Mouse (Mus musculus) MEL (cell line): ENCODE measurements at regions not wholly inside any gene's neighbourhood (a gene's known extent, or its start where the extent isn't known, plus 50 kb on each side); places are given as distances from the start of the nearest gene placed in this dataset.

Source experiments
- DNase-seq: peaks from one replicate; pipeline ENCODE4 v3.0.0; 2011; ENCODE audit warnings: low read depth, low spot score
- H3K27ac ChIP-seq: 2 replicates; pipeline ENCODE4 v1.5.1; 2012; ENCODE audit warnings: low read depth, mild to moderate bottlenecking, control low read depth, low read length, moderate library complexity; ENCODE audit not compliant: control insufficient read depth
- H3K27me3 ChIP-seq, 2 experiments: fragments of 150-350 bp in 1 of 2; sonication (generic) in 1 of 2; 2 replicates each; pipeline ENCODE4 v1.6.1; 2012; ENCODE audit warnings: low read length in 2 of 2, mild to moderate bottlenecking in 2 of 2, improper control_type of control experiment in 1 of 2, moderate library complexity in 1 of 2; ENCODE audit not compliant: insufficient read depth in 2 of 2, control insufficient read depth in 1 of 2
- H3K36me3 ChIP-seq, 2 experiments: 2 replicates each; pipeline ENCODE4 v1.6.1; 2012 to 2014; ENCODE audit warnings: low read length in 2 of 2, improper control_type of control experiment in 1 of 2, inconsistent platforms in 1 of 2, mild to moderate bottlenecking in 1 of 2; ENCODE audit not compliant: insufficient read depth in 2 of 2, control insufficient read depth in 1 of 2
- H3K4me1 ChIP-seq, 2 experiments: fragments of 150-350 bp in 1 of 2; sonication (generic) in 1 of 2; 2 replicates each; pipeline ENCODE4 v1.6.1; 2012; ENCODE audit warnings: low read length in 2 of 2, improper control_type of control experiment in 1 of 2, mild to moderate bottlenecking in 1 of 2; ENCODE audit not compliant: insufficient read depth in 2 of 2, control insufficient read depth in 1 of 2
- H3K4me3 ChIP-seq, 2 experiments: fragments of 150-350 bp in 1 of 2; sonication (generic) in 1 of 2; 2 replicates each; pipeline ENCODE4 v1.5.1; 2012; ENCODE audit warnings: low read depth in 2 of 2, low read length in 2 of 2, mild to moderate bottlenecking in 2 of 2, moderate library complexity in 2 of 2, control low read depth in 1 of 2, improper control_type of control experiment in 1 of 2; ENCODE audit not compliant: control insufficient read depth in 1 of 2, insufficient read depth in 1 of 2
- H3K79me2 ChIP-seq: 2 replicates; pipeline ENCODE4 v1.6.1; 2012; ENCODE audit warnings: mild to moderate bottlenecking, low read length, moderate library complexity; ENCODE audit not compliant: control insufficient read depth, poor library complexity, insufficient read depth
- H3K9ac ChIP-seq: 2 replicates; pipeline ENCODE4 v1.6.1; 2012; ENCODE audit warnings: low read depth, mild to moderate bottlenecking, control low read depth, low read length, moderate library complexity; ENCODE audit not compliant: control insufficient read depth, poor library complexity, severe bottlenecking
- H3K9me3 ChIP-seq: fragments of 150-350 bp; sonication (generic); replicated peaks from 2 replicates; pipeline ENCODE4 v1.6.1; 2012; ENCODE audit warnings: mild to moderate bottlenecking, low read length, improper control_type of control experiment, moderate library complexity; ENCODE audit not compliant: insufficient read depth
- BHLHE40 ChIP-seq: IDR thresholded peaks from 2 replicates; pipeline ENCODE4 v1.6.1; 2012; ENCODE audit warnings: low read depth, mild to moderate bottlenecking, inconsistent platforms, low read length, improper control_type of control experiment, borderline replicate concordance
- CHD2 ChIP-seq: IDR thresholded peaks from 2 replicates; pipeline ENCODE4 v1.6.1; 2011; ENCODE audit warnings: low read length, improper control_type of control experiment
- E2F4 ChIP-seq: IDR thresholded peaks from 2 replicates; pipeline ENCODE4 v1.6.1; 2011; ENCODE audit warnings: low read depth, low read length, improper control_type of control experiment, borderline replicate concordance
- ELF1 ChIP-seq: IDR thresholded peaks from 2 replicates; pipeline ENCODE4 v1.6.1; 2014; ENCODE audit warnings: low read depth, mild to moderate bottlenecking, inconsistent platforms, low read length, improper control_type of control experiment, moderate library complexity
- EP300 ChIP-seq, 2 experiments: IDR thresholded peaks; 2 replicates each; pipeline ENCODE4 v1.6.1; 2011; ENCODE audit warnings: improper control_type of control experiment in 2 of 2, low read length in 2 of 2, low read depth in 1 of 2, mild to moderate bottlenecking in 1 of 2
- ETS1 ChIP-seq: IDR thresholded peaks from 2 replicates; pipeline ENCODE4 v1.6.1; 2012; ENCODE audit warnings: low read depth, mild to moderate bottlenecking, inconsistent platforms, low read length, improper control_type of control experiment, moderate library complexity
- GABPA ChIP-seq: IDR thresholded peaks from 2 replicates; pipeline ENCODE4 v1.6.1; 2012; ENCODE audit warnings: low read depth, mild to moderate bottlenecking, inconsistent platforms, low read length, improper control_type of control experiment, moderate library complexity
- GATA1 ChIP-seq: IDR thresholded peaks from 2 replicates; pipeline ENCODE4 v1.6.1; 2011; ENCODE audit warnings: low read depth, low read length, improper control_type of control experiment
- HCFC1 ChIP-seq: IDR thresholded peaks from 2 replicates; pipeline ENCODE4 v1.6.1; 2012; ENCODE audit warnings: low read depth, mild to moderate bottlenecking, inconsistent platforms, low read length, improper control_type of control experiment, moderate library complexity
- JUND ChIP-seq: IDR thresholded peaks from 2 replicates; pipeline ENCODE4 v1.6.1; 2011; ENCODE audit warnings: low read depth, mild to moderate bottlenecking, improper control_type of control experiment, low read length
- KAT2A ChIP-seq: conservative IDR thresholded peaks from 2 replicates; pipeline ENCODE4 v1.6.1; 2012; ENCODE audit warnings: low read depth, low read length, improper control_type of control experiment, inconsistent platforms
- MAFK ChIP-seq: IDR thresholded peaks from 2 replicates; pipeline ENCODE4 v1.6.1; 2011; ENCODE audit warnings: low read depth, mild to moderate bottlenecking, low read length, improper control_type of control experiment, borderline replicate concordance
- MAZ ChIP-seq: IDR thresholded peaks from 2 replicates; pipeline ENCODE4 v1.6.1; 2012; ENCODE audit warnings: low read depth, mild to moderate bottlenecking, inconsistent platforms, low read length, improper control_type of control experiment
- MEF2A ChIP-seq: IDR thresholded peaks from 2 replicates; pipeline ENCODE4 v1.6.1; 2014; ENCODE audit warnings: low read depth, mild to moderate bottlenecking, inconsistent platforms, low read length, improper control_type of control experiment; ENCODE audit not compliant: poor library complexity, insufficient replicate concordance, severe bottlenecking; ENCODE audit errors: extremely low read depth
- MYB ChIP-seq: IDR thresholded peaks from 2 replicates; pipeline ENCODE4 v1.6.1; 2011; ENCODE audit warnings: mild to moderate bottlenecking, low read depth, low read length, improper control_type of control experiment
- NRF1 ChIP-seq: IDR thresholded peaks from 2 replicates; pipeline ENCODE4 v1.6.1; 2014; ENCODE audit warnings: low read depth, mild to moderate bottlenecking, inconsistent platforms, low read length, improper control_type of control experiment, moderate library complexity; ENCODE audit not compliant: poor library complexity, insufficient read depth, severe bottlenecking
- POLR2A ChIP-seq, 2 experiments: IDR thresholded peaks; 2 replicates each; pipeline ENCODE4 v1.6.1; 2011 to 2012; ENCODE audit warnings: low read length in 2 of 2, mild to moderate bottlenecking in 2 of 2, control low read depth in 1 of 2, improper control_type of control experiment in 1 of 2, low read depth in 1 of 2, moderate library complexity in 1 of 2; ENCODE audit not compliant: control insufficient read depth in 1 of 2, insufficient read depth in 1 of 2, poor library complexity in 1 of 2
- POLR2AphosphoS5 ChIP-seq: IDR thresholded peaks from 2 replicates; pipeline ENCODE4 v1.6.1; 2012; ENCODE audit warnings: low read depth, borderline replicate concordance, mild to moderate bottlenecking, inconsistent platforms, low read length, moderate library complexity, mixed read lengths
- RCOR1 ChIP-seq: IDR thresholded peaks from 2 replicates; pipeline ENCODE4 v1.6.1; 2012; ENCODE audit warnings: low read depth, mild to moderate bottlenecking, inconsistent platforms, low read length, improper control_type of control experiment
- SIN3A ChIP-seq: IDR thresholded peaks from 2 replicates; pipeline ENCODE4 v1.6.1; 2012; ENCODE audit warnings: low read length, improper control_type of control experiment, inconsistent platforms
- UBTF ChIP-seq: IDR thresholded peaks from 2 replicates; pipeline ENCODE4 v1.6.1; 2012; ENCODE audit warnings: low read depth, mild to moderate bottlenecking, inconsistent platforms, low read length, improper control_type of control experiment, moderate library complexity, borderline replicate concordance; ENCODE audit not compliant: insufficient read depth
- USF1 ChIP-seq: IDR thresholded peaks from 2 replicates; pipeline ENCODE4 v1.6.1; 2014; ENCODE audit warnings: low read depth, mild to moderate bottlenecking, inconsistent platforms, low read length, improper control_type of control experiment, moderate library complexity
- USF2 ChIP-seq, 2 experiments: IDR thresholded peaks; 2 replicates each; pipeline ENCODE4 v1.6.1; 2011 to 2012; ENCODE audit warnings: improper control_type of control experiment in 2 of 2, low read length in 2 of 2, borderline replicate concordance in 1 of 2, inconsistent platforms in 1 of 2, low read depth in 1 of 2, mild to moderate bottlenecking in 1 of 2; ENCODE audit not compliant: insufficient read depth in 1 of 2
- ZC3H11A ChIP-seq: IDR thresholded peaks from 2 replicates; pipeline ENCODE4 v1.6.1; 2012; ENCODE audit warnings: low read depth, mild to moderate bottlenecking, inconsistent platforms, low read length, improper control_type of control experiment
- ZMIZ1 ChIP-seq: IDR thresholded peaks from 2 replicates; pipeline ENCODE4 v1.6.1; 2012; ENCODE audit warnings: low read depth, mild to moderate bottlenecking, inconsistent platforms, low read length, improper control_type of control experiment, moderate library complexity
- ZNF384 ChIP-seq: IDR thresholded peaks from 2 replicates; pipeline ENCODE4 v1.6.1; 2012; ENCODE audit warnings: low read depth, mild to moderate bottlenecking, inconsistent platforms, low read length, improper control_type of control experiment

DNA sequence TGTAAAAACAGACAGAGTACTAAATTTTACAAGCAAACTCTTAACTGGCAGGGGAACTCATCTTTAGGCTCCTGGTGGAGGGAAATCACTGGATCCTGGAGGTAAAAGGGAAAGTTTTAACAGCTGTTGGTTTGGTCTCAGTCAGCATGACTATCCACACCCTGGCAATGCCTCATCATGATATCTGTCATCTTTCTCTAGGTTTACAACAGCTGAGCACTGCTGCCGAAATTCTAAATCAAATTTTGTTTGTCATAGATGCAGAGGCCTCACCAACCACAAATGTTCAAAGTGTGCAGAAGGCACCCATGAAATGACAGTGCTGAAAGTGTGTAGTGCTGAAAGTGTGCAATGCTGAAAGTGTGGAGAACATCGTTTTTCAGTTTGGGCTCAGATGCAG, 180.6 kb upstream of the Lpp start:
- no peaks in the 10 kb centered on the region for H3K36me3 ChIP-seq
- no peaks in the 10 kb centered on the region for H3K79me2 ChIP-seq
- no peak for DNase-seq
- no peak for TF ChIP-seq ZNF384
- TF ChIP-seq SIN3A: no peak
- no peak for TF ChIP-seq GABPA
- TF ChIP-seq USF1: no peak
- TF ChIP-seq MAZ: no peak
- TF ChIP-seq MAFK: no peak
- no peak for TF ChIP-seq UBTF
- no peak for TF ChIP-seq CHD2
- TF ChIP-seq GATA1: no peak
- no peak for TF ChIP-seq RCOR1
- TF ChIP-seq POLR2A (IDR thresholded peaks at IDR 0.05; ENCODE audit: control insufficient read depth in 1 of 2, insufficient read depth in 1 of 2, low read depth in 1 of 2, low read length in 2 of 2, poor library complexity in 1 of 2): no peak
- H3K27me3 ChIP-seq: no peaks in the 10 kb centered on the region
- no peaks in the 10 kb centered on the region for H3K9me3 ChIP-seq
- no peak overlapping the region for H3K9ac ChIP-seq
- no peak overlapping the region for H3K4me3 ChIP-seq
- H3K4me1 ChIP-seq: no peaks in the 10 kb centered on the region
- H3K27ac ChIP-seq: no peak overlapping the region

DNA sequence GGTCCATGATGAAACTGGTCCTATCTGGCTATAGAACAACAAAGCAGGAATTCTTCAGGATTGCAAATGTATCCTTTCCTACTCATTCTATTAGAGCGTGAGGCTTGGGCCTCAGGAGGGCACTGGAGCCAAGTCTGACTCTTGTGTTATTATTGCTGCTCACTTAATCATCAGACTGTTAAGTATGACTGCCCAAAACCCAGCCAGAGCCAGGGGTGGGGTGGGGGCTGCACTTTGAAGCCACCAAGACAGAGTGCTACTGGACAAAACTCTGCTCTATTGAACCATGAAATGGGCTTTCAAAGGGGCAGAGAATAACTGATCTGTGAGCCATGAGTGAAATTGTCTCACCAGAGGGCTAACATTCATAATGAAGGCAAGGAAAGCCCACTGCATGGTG, 181.7 kb upstream of the Lpp start:
- TF ChIP-seq POLR2A (IDR thresholded peaks at IDR 0.05; ENCODE audit: control insufficient read depth in 1 of 2, insufficient read depth in 1 of 2, low read depth in 1 of 2, low read length in 2 of 2, poor library complexity in 1 of 2) (no peak), ZC3H11A (no peak), USF1 (no peak), EP300 (IDR thresholded peaks at IDR 0.05; ENCODE audit: low read depth in 1 of 2, low read length in 2 of 2) (no peak), RCOR1 (no peak), E2F4 (no peak), ETS1 (no peak), GATA1 (no peak), MEF2A (no peak), ELF1 (no peak)
- H3K9me3 ChIP-seq: no peaks in the 10 kb centered on the region
- H3K4me1 ChIP-seq: no peaks in the 10 kb centered on the region
- H3K79me2 ChIP-seq: no peaks in the 10 kb centered on the region
- no peak overlapping the region for H3K27ac ChIP-seq
- H3K9ac ChIP-seq: no peak overlapping the region
- no peak for DNase-seq
- H3K27me3 ChIP-seq: no peaks in the 10 kb centered on the region
- H3K4me3 ChIP-seq: no peak overlapping the region
- H3K36me3 ChIP-seq: no peaks in the 10 kb centered on the region

DNA sequence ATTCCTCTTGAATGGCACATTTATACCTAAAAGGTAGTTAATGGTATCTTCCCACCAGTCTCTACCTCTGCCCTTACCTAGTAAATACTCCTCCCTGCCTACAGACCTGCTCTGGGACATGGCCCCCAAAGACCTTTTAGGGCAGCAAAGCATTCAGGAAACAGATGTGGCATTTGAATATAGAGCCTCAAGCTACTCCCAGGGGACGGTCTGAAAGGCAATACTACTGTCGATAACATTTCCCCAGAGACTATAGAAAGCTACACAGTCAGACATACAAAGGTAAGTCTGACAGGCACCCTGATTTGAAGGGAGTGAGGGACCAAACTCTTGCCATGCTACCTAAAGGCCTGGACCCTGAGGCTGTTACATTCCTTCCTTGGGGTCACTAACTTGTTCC, 184.4 kb upstream of the Lpp start:
- Histone ChIP-seq H3K9ac (no peak overlapping the region), H3K36me3 (no peaks in the 10 kb centered on the region), H3K27me3 (no peaks in the 10 kb centered on the region), H3K4me3 (no peak overlapping the region), H3K9me3 (no peaks in the 10 kb centered on the region), H3K79me2 (no peaks in the 10 kb centered on the region)
- no peak for DNase-seq
- TF ChIP-seq GATA1 (no peak), ZNF384 (no peak), MAZ (no peak), NRF1 (no peak), HCFC1 (no peak), JUND (no peak), ZC3H11A (no peak), POLR2AphosphoS5 (no peak), E2F4 (no peak), GABPA (no peak), ZMIZ1 (no peak), MYB (no peak), USF2 (IDR thresholded peaks at IDR 0.05; ENCODE audit: borderline replicate concordance in 1 of 2, insufficient read depth in 1 of 2, low read depth in 1 of 2, low read length in 2 of 2) (no peak), KAT2A (no peak), BHLHE40 (no peak)
- TF ChIP-seq, all 39 proteins: peak for 0
- Histone ChIP-seq H3K4me1 (no peaks in the 10 kb centered on the region), H3K27ac (no peak overlapping the region)
